Mouse (Mus musculus) hindbrain, embryonic 14.5 days (tissue): ENCODE measurements at regions not wholly inside any gene's neighbourhood (a gene's known extent, or its start where the extent isn't known, plus 50 kb on each side); places are given as distances from the start of the nearest gene placed in this dataset.
A peak's percentile ranks its signal among the peaks of the same experiment; 100 is the strongest.

Experiments used
- ATAC-seq: fragments of 200-750 bp; cut with Nextera tagmentation; 2 replicates; pipeline ENCODE4 v1.8.0; 2017; ENCODE audit warnings: moderate number of reproducible peaks, mild to moderate bottlenecking, moderate TSS enrichment, moderate library complexity; ENCODE audit not compliant: low FRiP score
- DNase-seq: peaks from one replicate; pipeline ENCODE4 v3.0.0-alpha.2; 2015; ENCODE audit warnings: low spot score
- H3K27ac ChIP-seq: fragments of 300-500 bp; sonication (generic); 2 replicates; pipeline ENCODE4 v1.5.1; 2014; ENCODE audit warnings: mild to moderate bottlenecking, moderate library complexity
- H3K27me3 ChIP-seq: fragments of 300-500 bp; sonication (generic); 2 replicates; pipeline ENCODE4 v1.6.1; 2014; ENCODE audit warnings: mild to moderate bottlenecking, low read length, mixed read lengths; ENCODE audit not compliant: control insufficient read depth, insufficient read depth
- H3K36me3 ChIP-seq: fragments of 300-500 bp; sonication (generic); replicated peaks from 2 replicates; pipeline ENCODE4 v1.6.1; 2014; ENCODE audit not compliant: control insufficient read depth, insufficient read depth
- H3K4me1 ChIP-seq: fragments of 300-500 bp; sonication (generic); replicated peaks from 2 replicates; pipeline ENCODE4 v1.6.1; 2014; ENCODE audit warnings: antibody characterized with exemption, low read length, mixed read lengths; ENCODE audit not compliant: control insufficient read depth, insufficient read depth
- H3K4me2 ChIP-seq: fragments of 300-500 bp; sonication (generic); replicated peaks from 2 replicates; pipeline ENCODE4 v1.6.1; 2014; ENCODE audit warnings: mild to moderate bottlenecking, moderate library complexity
- H3K4me3 ChIP-seq: fragments of 300-500 bp; sonication (generic); replicated peaks from 2 replicates; pipeline ENCODE4 v1.5.1; 2014; ENCODE audit warnings: mild to moderate bottlenecking, low read length
- H3K9ac ChIP-seq: fragments of 300-500 bp; sonication (generic); 2 replicates; pipeline ENCODE4 v1.6.1; 2014
- H3K9me3 ChIP-seq: fragments of 300-500 bp; sonication (generic); 2 replicates; pipeline ENCODE4 v1.6.1; 2016; ENCODE audit warnings: low read length; ENCODE audit not compliant: control insufficient read depth
- whole genome bisulfite sequencing: fragments of 180-500 bp; shearing (Covaris S2); extraction: QIAGEN DNeasy Blood & Tissue Kit; methylation state at CpG from one replicate; pipeline ENCODE4 v1.1.7; 2014; 5-methylcytosine and 5-hydroxymethylcytosine counted together

- H3K9ac ChIP-seq, result no peak overlapping the region
- no peaks in the 10 kb centered on the region for H3K36me3 ChIP-seq
- H3K4me1 ChIP-seq, result no peaks in the 10 kb centered on the region
- H3K4me3 ChIP-seq, result no peak overlapping the region
- no peak for ATAC-seq
- no peak overlapping the region for H3K4me2 ChIP-seq
- no peak overlapping the region for H3K27ac ChIP-seq
- no peaks in the 10 kb centered on the region for H3K27me3 ChIP-seq
- DNase-seq, result no peak
- no peaks in the 10 kb centered on the region for H3K9me3 ChIP-seq
- WGBS, result 34% methylated on average over 3 of the region's 3 CpGs
These were observed 365.5 kb downstream of the Nedd1 start for GRCm38 (mm10) chr10:92356738-92357137.

DNA sequence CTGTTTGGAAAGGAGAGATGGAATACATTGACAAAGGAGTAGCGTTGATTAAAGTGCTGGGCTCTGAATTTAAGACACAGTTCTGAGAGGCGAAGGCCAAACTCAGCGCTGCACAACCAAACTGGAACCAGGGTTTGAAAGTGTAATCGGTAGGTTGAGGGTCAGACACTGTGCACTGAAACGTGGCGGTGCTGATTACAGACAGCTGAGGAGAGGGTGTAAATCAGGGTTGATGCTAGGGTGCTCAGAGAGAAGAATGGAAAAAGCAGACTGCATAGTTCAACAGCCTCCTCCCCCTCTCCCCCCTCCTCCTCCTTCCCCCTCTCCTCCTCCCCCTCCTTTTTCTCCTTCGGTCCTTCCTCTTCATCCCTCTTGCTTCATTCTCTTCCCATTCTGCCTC, 373.2 kb downstream of the Nedd1 start:
- DNase-seq, result no peak
- no peaks in the 10 kb centered on the region for H3K4me1 ChIP-seq
- H3K9ac ChIP-seq, result no peak overlapping the region
- WGBS, result 57% methylated on average over 7 of the region's 7 CpGs
- no peak for ATAC-seq
- H3K4me2 ChIP-seq, result no peak overlapping the region
- no peak overlapping the region for H3K27ac ChIP-seq
- H3K36me3 ChIP-seq, result no peaks in the 10 kb centered on the region
- no peaks in the 10 kb centered on the region for H3K27me3 ChIP-seq
- H3K4me3 ChIP-seq, result no peak overlapping the region
- H3K9me3 ChIP-seq, result no peaks in the 10 kb centered on the region

GRCm38 (mm10) chr10:92347960-92348675, 374.1 kb downstream of the Nedd1 start:
- Histone ChIP-seq H3K9me3 (no peaks in the 10 kb centered on the region), H3K4me2 (no peak overlapping the region), H3K36me3 (no peaks in the 10 kb centered on the region), H3K9ac (no peak overlapping the region), H3K4me3 (no peak overlapping the region), H3K4me1 (no peaks in the 10 kb centered on the region), H3K27ac (no peak overlapping the region), H3K27me3 (no peaks in the 10 kb centered on the region)
- DNase-seq (no peak), ATAC-seq (no peak)
- WGBS, result 44% methylated on average over 10 of the region's 10 CpGs

- Histone ChIP-seq H3K4me3 (no peak overlapping the region), H3K36me3 (no peaks in the 10 kb centered on the region), H3K27ac (no peak overlapping the region), H3K27me3 (no peaks in the 10 kb centered on the region), H3K9me3 (no peaks in the 10 kb centered on the region), H3K9ac (no peak overlapping the region), H3K4me2 (no peak overlapping the region), H3K4me1 (no peaks in the 10 kb centered on the region)
- DNase-seq (no peak), ATAC-seq (no peak)
- WGBS, result 92% methylated on average over 2 of the region's 2 CpGs
These were observed 382.5 kb downstream of the Nedd1 start for GRCm38 (mm10) chr10:92339671-92340070.

- Histone ChIP-seq H3K9me3 (no peaks in the 10 kb centered on the region), H3K36me3 (no peaks in the 10 kb centered on the region), H3K27me3 (no peaks in the 10 kb centered on the region), H3K4me3 (no peak overlapping the region), H3K4me1 (peaks cover 18% of the 10 kb centered on the region), H3K27ac (no peak overlapping the region), H3K4me2 (no peak overlapping the region), H3K9ac (no peak overlapping the region)
- no peak for DNase-seq
- ATAC-seq, result no peak
- 87% methylated on average over 2 of the region's 2 CpGs for WGBS
These were observed 385.3 kb downstream of the Nedd1 start for GRCm38 (mm10) chr10:92336949-92337348.

DNA sequence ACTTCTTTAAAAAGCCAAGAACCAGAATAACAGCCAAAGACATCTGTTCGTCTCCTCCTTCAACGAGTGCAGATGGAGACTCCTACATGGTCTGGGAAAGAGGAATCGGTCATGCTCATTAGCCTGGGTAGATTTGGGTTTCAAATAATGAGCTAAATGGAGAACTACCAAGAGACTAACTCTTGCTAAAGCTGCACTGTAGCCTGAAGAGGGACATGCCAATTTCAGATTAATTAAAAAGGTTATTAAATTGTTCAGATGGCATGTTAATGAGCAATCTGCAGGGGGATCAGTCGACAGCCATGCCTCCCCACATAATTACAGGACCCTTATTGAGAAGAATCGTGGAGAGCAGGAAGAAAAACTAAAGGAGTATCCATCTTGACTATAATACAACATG, 386.1 kb downstream of the Nedd1 start:
- H3K36me3 ChIP-seq, result no peaks in the 10 kb centered on the region
- ATAC-seq (peak; percentile 48; the same call in 1 of the 2 replicates), DNase-seq (no peak)
- H3K4me1 ChIP-seq, result peaks cover 18% of the 10 kb centered on the region
- no peak overlapping the region for H3K4me3 ChIP-seq
- H3K27me3 ChIP-seq, result no peaks in the 10 kb centered on the region
- no peak overlapping the region for H3K4me2 ChIP-seq
- H3K27ac ChIP-seq, result no peak overlapping the region
- no peak overlapping the region for H3K9ac ChIP-seq
- 48% methylated on average over 5 of the region's 5 CpGs for WGBS
- no peaks in the 10 kb centered on the region for H3K9me3 ChIP-seq

- WGBS, result 85% methylated on average over 5 of the region's 5 CpGs
- H3K36me3 ChIP-seq, result no peaks in the 10 kb centered on the region
- no peak overlapping the region for H3K4me2 ChIP-seq
- no peaks in the 10 kb centered on the region for H3K27me3 ChIP-seq
- no peak overlapping the region for H3K27ac ChIP-seq
- peaks cover 18% of the 10 kb centered on the region for H3K4me1 ChIP-seq
- ATAC-seq (no peak), DNase-seq (no peak)
- H3K9ac ChIP-seq, result no peak overlapping the region
- no peaks in the 10 kb centered on the region for H3K9me3 ChIP-seq
- H3K4me3 ChIP-seq, result no peak overlapping the region
These were observed 387.1 kb downstream of the Nedd1 start for GRCm38 (mm10) chr10:92335141-92335540.

- Histone ChIP-seq H3K27me3 (no peaks in the 10 kb centered on the region), H3K4me1 (peaks cover 18% of the 10 kb centered on the region), H3K9me3 (no peaks in the 10 kb centered on the region), H3K4me2 (no peak overlapping the region), H3K9ac (no peak overlapping the region), H3K36me3 (no peaks in the 10 kb centered on the region), H3K27ac (no peak overlapping the region), H3K4me3 (no peak overlapping the region)
- DNase-seq (no peak), ATAC-seq (no peak)
- 27% methylated on average over 6 of the region's 6 CpGs for WGBS
These were observed 388.4 kb downstream of the Nedd1 start for GRCm38 (mm10) chr10:92333869-92334268.

DNA sequence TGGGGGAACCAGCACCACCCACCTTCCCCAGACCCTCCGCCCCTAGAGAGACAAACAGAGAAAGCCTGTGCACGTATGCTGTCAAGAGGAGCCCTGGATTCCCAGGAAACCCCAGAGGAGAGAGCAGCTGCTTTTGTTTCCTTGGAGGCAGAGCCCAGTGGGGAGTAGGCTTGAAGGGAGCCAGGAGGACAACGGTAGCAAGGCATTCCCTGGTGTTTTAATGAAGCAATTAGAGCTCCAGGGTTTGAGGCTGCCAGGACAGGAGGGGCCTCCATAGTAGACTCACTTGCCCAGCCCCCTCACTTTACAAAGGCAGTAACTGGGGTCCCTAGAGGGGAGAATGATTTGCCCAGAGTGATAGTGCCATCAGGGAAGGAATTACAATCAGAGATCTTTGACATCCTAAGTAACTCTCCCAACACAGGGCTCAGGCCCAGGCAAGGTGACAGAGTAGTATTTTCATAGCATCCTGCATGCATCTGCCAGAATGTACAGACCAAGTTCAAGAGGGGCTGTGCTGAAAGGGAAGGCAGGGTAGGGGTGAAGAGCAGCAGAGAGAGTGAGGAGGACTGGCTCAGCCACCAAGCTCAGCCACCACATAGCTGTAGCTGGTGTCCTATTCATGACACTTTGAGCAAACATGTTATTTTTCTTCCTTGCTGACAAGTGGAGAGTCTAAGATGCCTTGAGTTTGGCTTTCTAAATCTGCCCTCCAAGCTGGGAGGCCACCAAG, 389.0 kb downstream of the Nedd1 start:
- WGBS, result 3% methylated on average over 3 of the region's 3 CpGs
- Histone ChIP-seq H3K36me3 (no peaks in the 10 kb centered on the region), H3K4me3 (no peak overlapping the region), H3K4me2 (no peak overlapping the region), H3K9ac (no peak overlapping the region), H3K9me3 (no peaks in the 10 kb centered on the region), H3K27ac (peak overlapping the region; percentile 67), H3K27me3 (no peaks in the 10 kb centered on the region), H3K4me1 (peaks cover 18% of the 10 kb centered on the region)
- DNase-seq (peak; percentile 39), ATAC-seq (peak; percentile 80)
